Mouse (Mus musculus): ENCODE results near the gene Kcna10. TPM values are rescaled to one million over a fixed set of nuclear protein-coding genes. Genes with fewer than 3 reads are reported as not detected.

The Kcna10 gene
- total and polyA plus RNA-seq, 2 experiments from 2014 or later = not detected

GRCm38 (mm10) chr3:107225820-107226219, 43.0 kb downstream of the Kcna10 start:
- no peak for ATAC-seq

GRCm38 (mm10) chr3:107229221-107229620, 46.4 kb downstream of the Kcna10 start:
- Histone ChIP-seq H3K9ac (no peak overlapping the region), H3K4me1 (ENCODE audit: insufficient read depth) (no peaks in the 10 kb centered on the region), H3K27ac (ENCODE audit: low read depth, low read length) (no peak overlapping the region), H3K4me3 (ENCODE audit: low read depth, low read length) (no peak overlapping the region), H3K9me3 (ENCODE audit: low read length) (no peaks in the 10 kb centered on the region), H3K36me3 (ENCODE audit: insufficient read depth) (no peaks in the 10 kb centered on the region), H3K27me3 (ENCODE audit: insufficient read depth, low read length) (no peaks in the 10 kb centered on the region), H3K4me2 (ENCODE audit: low read depth) (no peak overlapping the region)
- ATAC-seq = no peak
- WGBS = 85% methylated on average over 5 of the region's 5 CpGs
- no peak for DNase-seq
- no peak for TF ChIP-seq CTCF (IDR thresholded peaks at IDR 0.05; ENCODE audit: low read depth)

More at GRCm38 (mm10) chr3:107225820-107226219, 43.0 kb downstream of the Kcna10 start:
- 93% methylated on average over 5 of the region's 5 CpGs for WGBS
- no peak overlapping the region for H3K9ac ChIP-seq
- no peak overlapping the region for H3K27ac ChIP-seq (ENCODE audit: low read depth, low read length)
- H3K36me3 ChIP-seq (ENCODE audit: insufficient read depth) = no peaks in the 10 kb centered on the region
- H3K4me1 ChIP-seq (ENCODE audit: insufficient read depth) = no peaks in the 10 kb centered on the region
- no peaks in the 10 kb centered on the region for H3K27me3 ChIP-seq (ENCODE audit: insufficient read depth, low read length)
- no peak overlapping the region for H3K4me2 ChIP-seq (ENCODE audit: low read depth)
- no peaks in the 10 kb centered on the region for H3K9me3 ChIP-seq (ENCODE audit: low read length)
- DNase-seq = no peak
- no peak overlapping the region for H3K4me3 ChIP-seq (ENCODE audit: low read depth, low read length)
- no peak for TF ChIP-seq CTCF (IDR thresholded peaks at IDR 0.05; ENCODE audit: low read depth)

DNA sequence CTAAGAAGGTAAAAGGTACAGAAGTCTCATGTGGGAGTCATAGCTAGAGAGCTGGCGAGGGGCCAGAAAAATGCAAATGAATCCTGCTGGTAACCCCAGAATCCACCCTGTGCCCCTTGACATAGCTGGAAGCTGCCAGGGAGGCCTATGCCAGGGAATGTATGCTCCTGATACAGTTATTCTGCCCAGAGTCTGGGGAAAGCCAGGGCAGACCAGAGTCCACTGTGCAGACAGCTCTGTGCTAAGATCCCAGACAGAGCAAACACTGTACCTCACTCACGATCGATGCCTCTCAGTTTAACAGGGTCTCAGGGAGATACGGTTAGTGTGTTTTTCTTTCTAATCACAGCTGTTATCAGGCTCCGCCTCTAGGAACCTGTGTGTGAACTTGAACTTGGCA, 47.0 kb downstream of the Kcna10 start:
- no peak for TF ChIP-seq CTCF (IDR thresholded peaks at IDR 0.05; ENCODE audit: low read depth)
- 75% methylated on average over 5 of the region's 5 CpGs for WGBS
- H3K27ac ChIP-seq (ENCODE audit: low read depth, low read length) = no peak overlapping the region
- no peaks in the 10 kb centered on the region for H3K9me3 ChIP-seq (ENCODE audit: low read length)
- H3K27me3 ChIP-seq (ENCODE audit: insufficient read depth, low read length) = no peaks in the 10 kb centered on the region
- no peak overlapping the region for H3K9ac ChIP-seq
- no peak overlapping the region for H3K4me2 ChIP-seq (ENCODE audit: low read depth)
- no peak overlapping the region for H3K4me3 ChIP-seq (ENCODE audit: low read depth, low read length)
- no peaks in the 10 kb centered on the region for H3K4me1 ChIP-seq (ENCODE audit: insufficient read depth)
- no peaks in the 10 kb centered on the region for H3K36me3 ChIP-seq (ENCODE audit: insufficient read depth)
- DNase-seq (no peak), ATAC-seq (no peak)

DNA sequence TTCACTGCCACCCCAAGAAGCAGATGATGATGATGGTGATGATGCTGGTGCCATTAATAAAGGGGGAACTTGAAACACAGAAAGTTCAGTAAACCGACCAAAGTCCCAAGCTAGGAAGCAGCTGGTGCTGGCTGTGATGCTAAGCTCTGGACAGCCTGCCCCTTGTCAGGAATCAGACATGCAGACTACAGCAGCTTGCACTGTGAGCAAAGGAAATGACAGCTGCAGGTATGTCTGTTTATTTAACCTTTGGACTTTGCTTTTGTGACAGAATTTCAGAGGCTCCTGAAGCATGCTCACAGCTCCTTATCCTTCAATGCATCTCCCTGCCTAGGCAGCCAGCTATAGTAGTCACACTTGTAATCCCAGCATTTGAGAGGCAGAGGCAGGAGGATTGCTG, 47.7 kb downstream of the Kcna10 start, which contains the start of gene A630076J17Rik:
Gene A630076J17Rik (plus strand): TSS at position 88 of the 400 bp plus-strand sequence.
- Histone ChIP-seq H3K27me3 (ENCODE audit: insufficient read depth, low read length) (no peaks in the 10 kb centered on the region), H3K27ac (ENCODE audit: low read depth, low read length) (no peak within 1 kb of the TSS), H3K9ac (no peak within 1 kb of the TSS), H3K4me3 (ENCODE audit: low read depth, low read length) (no peak within 1 kb of the TSS), H3K36me3 (ENCODE audit: insufficient read depth) (no peaks in the 10 kb centered on the region), H3K4me1 (ENCODE audit: insufficient read depth) (no peaks in the 10 kb centered on the region), H3K9me3 (ENCODE audit: low read length) (no peaks in the 10 kb centered on the region), H3K4me2 (ENCODE audit: low read depth) (no peak within 1 kb of the TSS)
- TF ChIP-seq CTCF (IDR thresholded peaks at IDR 0.05; ENCODE audit: low read depth) = no peak
- ATAC-seq = no peak
- WGBS = 76% methylated on average over 1 of the region's 1 CpGs
- DNase-seq = no peak

- no peak for TF ChIP-seq CTCF (IDR thresholded peaks at IDR 0.05; ENCODE audit: low read depth)
- no peak overlapping the region for H3K27ac ChIP-seq (ENCODE audit: low read depth, low read length)
- no peak overlapping the region for H3K9ac ChIP-seq
- H3K4me1 ChIP-seq (ENCODE audit: insufficient read depth) = no peaks in the 10 kb centered on the region
- H3K9me3 ChIP-seq (ENCODE audit: low read length) = no peaks in the 10 kb centered on the region
- DNase-seq (no peak), ATAC-seq (no peak)
- no peak overlapping the region for H3K4me2 ChIP-seq (ENCODE audit: low read depth)
- 67% methylated on average over 4 of the region's 4 CpGs for WGBS
- H3K4me3 ChIP-seq (ENCODE audit: low read depth, low read length) = no peak overlapping the region
- H3K36me3 ChIP-seq (ENCODE audit: insufficient read depth) = no peaks in the 10 kb centered on the region
- no peaks in the 10 kb centered on the region for H3K27me3 ChIP-seq (ENCODE audit: insufficient read depth, low read length)
Observed at GRCm38 (mm10) chr3:107231202-107231601, 48.3 kb downstream of the Kcna10 start.

DNA sequence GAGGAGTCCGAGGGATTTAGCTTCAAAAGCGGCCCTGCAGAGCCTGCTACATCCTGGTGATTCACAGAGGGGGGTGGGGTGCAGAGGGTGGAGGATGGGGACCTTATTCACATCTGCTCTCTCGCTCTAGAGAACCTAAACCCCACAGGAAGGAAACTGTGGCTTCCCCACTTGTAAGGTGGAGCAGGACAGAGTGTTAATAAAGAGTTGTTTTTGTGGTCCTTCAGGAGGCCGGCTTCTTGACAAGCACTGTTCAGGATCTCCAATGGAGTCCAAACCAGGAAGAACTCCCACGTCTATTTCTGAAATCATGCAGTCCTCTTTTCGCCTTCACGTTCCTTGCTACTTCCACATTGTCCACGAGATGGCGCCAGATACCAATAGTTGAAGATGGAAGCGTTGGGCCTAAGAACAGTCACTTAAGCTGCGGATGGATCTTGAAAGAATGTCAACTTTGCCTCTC, 50.5 kb downstream of the Kcna10 start:
- H3K27me3 ChIP-seq (ENCODE audit: insufficient read depth, low read length) = no peaks in the 10 kb centered on the region
- peak overlapping the region; percentile 25; the same call in 1 of the 2 replicates for H3K9ac ChIP-seq
- peak overlapping the region; percentile 35 for H3K4me2 ChIP-seq (ENCODE audit: low read depth)
- H3K4me1 ChIP-seq (ENCODE audit: insufficient read depth) = no peaks in the 10 kb centered on the region
- DNase-seq (peak; percentile 97), ATAC-seq (peak; percentile 90)
- H3K27ac ChIP-seq (ENCODE audit: low read depth, low read length) = no peak overlapping the region
- no peak overlapping the region for H3K4me3 ChIP-seq (ENCODE audit: low read depth, low read length)
- no peaks in the 10 kb centered on the region for H3K36me3 ChIP-seq (ENCODE audit: insufficient read depth)
- no peaks in the 10 kb centered on the region for H3K9me3 ChIP-seq (ENCODE audit: low read length)
- peak; percentile 98 for TF ChIP-seq CTCF (IDR thresholded peaks at IDR 0.05; ENCODE audit: low read depth)
- 6% methylated on average over 11 of the region's 11 CpGs for WGBS

- TF ChIP-seq CTCF (IDR thresholded peaks at IDR 0.05; ENCODE audit: low read depth) = no peak
- Histone ChIP-seq H3K27me3 (ENCODE audit: insufficient read depth, low read length) (no peaks in the 10 kb centered on the region), H3K36me3 (ENCODE audit: insufficient read depth) (no peaks in the 10 kb centered on the region), H3K4me2 (ENCODE audit: low read depth) (no peak overlapping the region), H3K27ac (ENCODE audit: low read depth, low read length) (no peak overlapping the region), H3K9ac (no peak overlapping the region), H3K4me1 (ENCODE audit: insufficient read depth) (no peaks in the 10 kb centered on the region), H3K4me3 (ENCODE audit: low read depth, low read length) (no peak overlapping the region), H3K9me3 (ENCODE audit: low read length) (no peaks in the 10 kb centered on the region)
- ATAC-seq (no peak), DNase-seq (no peak)
- WGBS = 22% methylated on average over 2 of the region's 2 CpGs
Observed at GRCm38 (mm10) chr3:107233945-107234344, 51.1 kb downstream of the Kcna10 start.

Measured in forebrain, postnatal 0 days (tissue).